Mouse (Mus musculus) heart, embryonic 14.5 days (tissue): ENCODE measurements around the gene Baiap2l2. TPM values are rescaled to one million over a fixed set of nuclear protein-coding genes. Genes with fewer than 3 reads are reported as not detected.

Source experiments
- ATAC-seq: fragments of 200-750 bp; cut with Nextera tagmentation; 2 replicates; pipeline ENCODE4 v1.8.0; 2017; ENCODE audit warnings: low read depth, moderate TSS enrichment; ENCODE audit not compliant: insufficient number of reproducible peaks, insufficient read depth, low FRiP score
- H3K27ac ChIP-seq, 2 experiments: fragments of 200-500 bp in 1 of 2; fragments of 300-500 bp in 1 of 2; sonication (generic) in 1 of 2; replicated peaks in 1 of 2; 2 replicates each; pipeline ENCODE4 v1.5.1; 2012 to 2014; ENCODE audit warnings: low read depth in 2 of 2, low read length in 2 of 2, control low read depth in 1 of 2, mild to moderate bottlenecking in 1 of 2, mixed read lengths in 1 of 2; ENCODE audit not compliant: control insufficient read depth in 1 of 2, insufficient read depth in 1 of 2
- H3K27me3 ChIP-seq: fragments of 300-500 bp; sonication (generic); 2 replicates; pipeline ENCODE4 v1.6.1; 2014; ENCODE audit warnings: mild to moderate bottlenecking, low read length, control low read depth; ENCODE audit not compliant: control insufficient read depth, insufficient read depth
- H3K36me3 ChIP-seq: fragments of 300-500 bp; sonication (generic); 2 replicates; pipeline ENCODE4 v1.6.1; 2014; ENCODE audit warnings: mild to moderate bottlenecking, control low read depth, low read length, mixed read lengths; ENCODE audit not compliant: control insufficient read depth, insufficient read depth
- H3K4me1 ChIP-seq, 2 experiments: fragments of 200-500 bp in 1 of 2; fragments of 300-500 bp in 1 of 2; sonication (generic) in 1 of 2; 2 replicates each; pipeline ENCODE4 v1.6.1; 2012 to 2014; ENCODE audit warnings: low read length in 2 of 2, control low read depth in 1 of 2, mixed read lengths in 1 of 2; ENCODE audit not compliant: control insufficient read depth in 2 of 2, insufficient read depth in 2 of 2
- H3K4me2 ChIP-seq: fragments of 300-500 bp; sonication (generic); 2 replicates; pipeline ENCODE4 v1.6.1; 2014; ENCODE audit warnings: mild to moderate bottlenecking, low read length
- H3K4me3 ChIP-seq, 2 experiments: fragments of 200-500 bp in 1 of 2; fragments of 300-500 bp in 1 of 2; sonication (generic) in 1 of 2; 2 replicates each; pipeline ENCODE4 v1.5.1; 2012 to 2014; ENCODE audit warnings: low read length in 2 of 2, mild to moderate bottlenecking in 2 of 2, control low read depth in 1 of 2, low read depth in 1 of 2, moderate library complexity in 1 of 2; ENCODE audit not compliant: control insufficient read depth in 1 of 2, insufficient read depth in 1 of 2
- H3K9ac ChIP-seq: fragments of 300-500 bp; sonication (generic); 2 replicates; pipeline ENCODE4 v1.6.1; 2014; ENCODE audit warnings: mild to moderate bottlenecking, low read length
- H3K9me3 ChIP-seq: fragments of 300-500 bp; sonication (generic); 2 replicates; pipeline ENCODE4 v1.6.1; 2016; ENCODE audit warnings: low read length, control low read depth; ENCODE audit not compliant: control insufficient read depth
- WGBS: fragments of 180-500 bp; shearing (Covaris S2); extraction: QIAGEN DNeasy Blood & Tissue Kit; methylation state at CpG from one replicate; pipeline ENCODE4 v1.1.7; 2014; 5-methylcytosine and 5-hydroxymethylcytosine counted together
- polyA plus RNA-seq: library from polyadenylated mRNA; unstranded; fragments of >200 nt; fragmentation: Nextera tagmentation; extraction: Ambion mirVana; gene quantifications from 2 replicates; pipeline ENCODE4 v1.2.1, GENCODE M21; 2014

The Baiap2l2 gene
- polyA plus RNA-seq, 1 experiment from 2014 or later: 13.9 TPM

- no peak for ATAC-seq
- Histone ChIP-seq H3K27ac (no peak overlapping the region), H3K4me2 (no peak overlapping the region), H3K9ac (no peak overlapping the region), H3K4me3 (no peak overlapping the region), H3K9me3 (no peaks in the 10 kb centered on the region), H3K36me3 (peaks cover 59% of the 10 kb centered on the region), H3K27me3 (no peaks in the 10 kb centered on the region), H3K4me1 (peaks cover 18 to 23% of the 10 kb centered on the region in 2 experiments)
- 85% methylated on average over 3 of the region's 3 CpGs for WGBS
These were observed 40.0 kb downstream of the Baiap2l2 start for GRCm38 (mm10) chr15:79245321-79245720.

DNA sequence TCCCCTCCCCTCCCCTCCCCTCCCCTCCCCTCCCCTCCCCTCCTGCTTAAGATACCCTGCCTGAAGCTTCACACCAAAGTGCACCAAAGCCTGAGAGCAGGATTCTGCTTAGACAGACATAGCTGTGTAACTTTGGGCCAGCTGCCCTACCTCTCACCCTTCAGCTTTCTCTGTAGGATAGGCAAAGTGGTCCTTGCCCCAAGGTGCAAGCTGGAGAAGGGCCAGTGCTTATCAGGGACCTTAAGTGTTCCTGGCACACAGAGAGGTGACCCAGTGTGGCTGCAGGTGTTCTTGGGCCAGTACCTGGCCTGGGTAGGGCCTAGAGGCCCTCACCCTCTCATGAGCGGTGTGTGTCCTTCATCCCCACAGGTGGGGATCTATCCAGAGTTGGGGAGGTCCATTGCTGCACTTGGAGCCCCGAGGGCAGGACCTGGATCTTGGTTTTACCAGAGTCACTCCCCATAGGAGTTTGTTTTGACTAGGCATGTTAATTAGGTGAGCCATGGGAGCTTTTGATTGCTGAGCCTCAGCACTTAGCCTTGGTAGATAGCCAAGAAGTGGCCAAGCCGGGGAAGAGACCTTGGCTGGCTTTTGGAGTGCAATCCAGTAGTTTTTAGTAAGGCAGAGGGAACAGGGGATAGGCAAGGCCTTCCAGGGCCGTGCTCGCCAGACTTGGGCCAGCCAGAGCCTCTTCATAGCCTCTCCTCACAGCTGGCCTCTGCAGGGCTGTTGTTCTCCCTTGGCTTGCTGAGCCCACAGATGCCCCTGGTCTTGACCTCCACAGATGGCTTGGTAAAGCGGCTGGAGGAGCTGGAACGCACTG lies 41.1 kb downstream of the Baiap2l2 start:
- Histone ChIP-seq H3K9ac (peak overlapping the region; percentile 39; the same call in 1 of the 2 replicates), H3K27ac (peak overlapping the region; percentile 94 to 97), H3K9me3 (no peaks in the 10 kb centered on the region), H3K4me3 (no peak overlapping the region), H3K27me3 (no peaks in the 10 kb centered on the region), H3K4me2 (no peak overlapping the region), H3K4me1 (peaks cover 18 to 23% of the 10 kb centered on the region in 2 experiments), H3K36me3 (peaks cover 69% of the 10 kb centered on the region)
- ATAC-seq: no peak
- 61% methylated on average over 7 of the region's 7 CpGs for WGBS

DNA sequence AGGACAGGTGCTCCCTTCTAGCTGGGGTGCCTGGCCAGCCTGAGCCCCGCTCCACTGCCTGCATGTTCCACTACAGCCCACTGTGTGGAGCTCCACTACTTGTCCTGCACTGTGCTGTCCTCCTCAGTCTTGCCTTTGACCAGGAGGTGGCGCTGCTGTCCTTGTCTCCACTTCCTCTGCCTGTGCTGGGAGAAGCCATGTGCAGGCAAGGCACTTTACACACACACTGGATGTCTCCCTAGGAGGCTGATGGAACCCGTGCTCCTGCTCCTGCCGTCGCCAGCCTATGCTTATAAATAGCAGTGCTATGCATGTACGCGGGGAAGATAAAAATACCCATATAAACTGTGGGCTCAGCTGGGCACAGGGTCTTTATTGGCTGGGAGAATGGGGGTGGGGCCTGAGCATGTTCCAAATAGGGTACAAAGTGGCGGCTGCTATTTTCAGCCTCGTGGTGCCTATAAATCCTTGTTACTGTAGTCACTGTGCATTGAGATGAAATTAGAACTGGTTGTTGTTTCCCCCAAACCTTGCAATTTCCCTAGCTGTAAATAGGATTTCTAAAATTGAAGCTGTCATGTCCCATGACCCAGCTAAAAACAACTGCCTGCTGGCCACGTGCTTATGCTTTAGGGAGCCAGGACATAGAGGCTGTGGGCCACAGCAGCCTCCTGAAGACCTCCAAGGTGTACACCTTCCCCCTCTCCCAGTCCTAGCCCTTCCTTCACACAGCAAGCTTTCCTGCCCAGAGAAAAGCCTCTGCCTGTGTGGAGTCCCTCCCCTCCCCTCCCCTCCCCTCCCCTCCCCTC lies 41.9 kb downstream of the Baiap2l2 start:
- Histone ChIP-seq H3K27ac (peak overlapping the region; percentile 98), H3K4me3 (no peak overlapping the region), H3K4me1 (peaks cover 18 to 23% of the 10 kb centered on the region in 2 experiments), H3K27me3 (no peaks in the 10 kb centered on the region), H3K4me2 (0 out of 2 replicates have a peak overlapping the region, but pooled peaks have one; percentile 32), H3K9ac (no peak overlapping the region; the same call in 1 of the 2 replicates), H3K36me3 (peaks cover 70% of the 10 kb centered on the region), H3K9me3 (no peaks in the 10 kb centered on the region)
- ATAC-seq: peak; percentile 90
- 5% methylated on average over 10 of the region's 10 CpGs for WGBS

GRCm38 (mm10) chr15:79242574-79243233 lies 42.6 kb downstream of the Baiap2l2 start:
- Histone ChIP-seq H3K4me2 (no peak overlapping the region), H3K36me3 (peaks cover 70% of the 10 kb centered on the region), H3K27me3 (no peaks in the 10 kb centered on the region), H3K4me1 (peaks cover 18 to 23% of the 10 kb centered on the region in 2 experiments), H3K9ac (peak overlapping the region; percentile 3; the same call in 1 of the 2 replicates), H3K9me3 (no peaks in the 10 kb centered on the region), H3K4me3 (no peak overlapping the region), H3K27ac (peak overlapping the region; percentile 82 to 98)
- ATAC-seq: peak; percentile 2; the same call in 1 of the 2 replicates
- 56% methylated on average over 13 of the region's 13 CpGs for WGBS

DNA sequence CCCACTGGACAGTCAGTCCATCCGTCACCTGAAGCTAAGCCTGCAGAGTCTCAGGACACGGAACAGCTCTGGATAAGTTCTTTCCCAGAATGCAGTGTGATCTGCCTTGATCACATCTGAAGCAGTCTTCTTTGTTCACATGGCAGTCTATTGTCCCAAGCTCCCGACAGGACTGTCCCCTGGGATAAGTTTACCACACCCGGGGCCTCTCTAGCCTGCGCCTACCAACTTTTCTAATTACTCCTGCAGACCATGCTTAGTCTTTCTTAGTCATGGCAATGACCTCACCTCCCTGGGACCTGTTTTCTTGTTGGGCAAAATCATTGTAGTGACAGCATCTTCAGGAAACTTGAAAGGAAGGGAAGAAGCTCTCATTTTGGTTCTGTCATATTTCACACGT lies 47.3 kb downstream of the Baiap2l2 start:
- Histone ChIP-seq H3K36me3 (peaks cover 71% of the 10 kb centered on the region), H3K9me3 (no peaks in the 10 kb centered on the region), H3K27me3 (no peaks in the 10 kb centered on the region), H3K9ac (no peak overlapping the region), H3K4me3 (no peak overlapping the region), H3K4me2 (no peak overlapping the region), H3K27ac (no peak overlapping the region), H3K4me1 (peaks cover 11 to 18% of the 10 kb centered on the region in 2 experiments)
- ATAC-seq: no peak
- 84% methylated on average over 6 of the region's 6 CpGs for WGBS

DNA sequence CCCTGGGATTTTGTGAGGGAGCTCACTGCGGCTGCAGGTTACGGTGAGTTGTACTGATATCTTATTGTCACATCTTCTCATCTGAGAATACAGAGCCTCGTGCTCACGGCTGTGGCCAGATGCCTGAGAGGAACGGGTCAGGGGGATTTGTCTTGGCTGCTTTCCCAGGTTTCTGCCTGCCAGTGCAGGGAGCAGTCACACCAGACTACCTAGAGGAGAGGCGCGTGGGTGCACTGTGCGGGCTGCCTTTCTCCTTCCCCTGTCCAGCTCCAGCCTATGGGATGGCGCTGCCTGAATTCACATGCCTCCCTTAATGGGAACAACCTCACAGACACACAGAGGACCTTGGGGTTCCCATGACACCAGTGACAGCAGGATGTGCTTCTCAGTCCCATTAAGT lies 50.1 kb downstream of the Baiap2l2 start:
- Histone ChIP-seq H3K27me3 (no peaks in the 10 kb centered on the region), H3K4me3 (no peak overlapping the region), H3K36me3 (peaks cover 76% of the 10 kb centered on the region), H3K9ac (0 out of 2 replicates have a peak overlapping the region, but pooled peaks have one; percentile 30), H3K4me1 (peaks cover 6 to 14% of the 10 kb centered on the region in 2 experiments), H3K27ac (peak overlapping the region; percentile 26 to 55; a peak in 2 of 4 replicates), H3K9me3 (no peaks in the 10 kb centered on the region), H3K4me2 (no peak overlapping the region)
- WGBS: 23% methylated on average over 9 of the region's 9 CpGs
- ATAC-seq: 0 out of 2 replicates have a peak, but pooled peaks have one; percentile 50
